Mouse (Mus musculus): ENCODE measurements at regions not wholly inside any gene's neighbourhood (a gene's known extent, or its start where the extent isn't known, plus 50 kb on each side); places are given as distances from the start of the nearest gene placed in this dataset.

- TF ChIP-seq CTCF (IDR thresholded peaks at IDR 0.05; ENCODE audit: low read depth) (no peak), EP300 (IDR thresholded peaks at IDR 0.05; ENCODE audit: low read depth) (peak; percentile 48)
Measured at GRCm38 (mm10) chr3:37934905-37935708, 210.8 kb upstream of the Gm5148 start.
